Mouse (Mus musculus) kidney, adult 18-20 months (tissue): ENCODE measurements around the gene H6pd.

Source experiments
- DNase-seq: peaks from one replicate; pipeline ENCODE4 v3.0.0; 2021

H6pd gene

DNA sequence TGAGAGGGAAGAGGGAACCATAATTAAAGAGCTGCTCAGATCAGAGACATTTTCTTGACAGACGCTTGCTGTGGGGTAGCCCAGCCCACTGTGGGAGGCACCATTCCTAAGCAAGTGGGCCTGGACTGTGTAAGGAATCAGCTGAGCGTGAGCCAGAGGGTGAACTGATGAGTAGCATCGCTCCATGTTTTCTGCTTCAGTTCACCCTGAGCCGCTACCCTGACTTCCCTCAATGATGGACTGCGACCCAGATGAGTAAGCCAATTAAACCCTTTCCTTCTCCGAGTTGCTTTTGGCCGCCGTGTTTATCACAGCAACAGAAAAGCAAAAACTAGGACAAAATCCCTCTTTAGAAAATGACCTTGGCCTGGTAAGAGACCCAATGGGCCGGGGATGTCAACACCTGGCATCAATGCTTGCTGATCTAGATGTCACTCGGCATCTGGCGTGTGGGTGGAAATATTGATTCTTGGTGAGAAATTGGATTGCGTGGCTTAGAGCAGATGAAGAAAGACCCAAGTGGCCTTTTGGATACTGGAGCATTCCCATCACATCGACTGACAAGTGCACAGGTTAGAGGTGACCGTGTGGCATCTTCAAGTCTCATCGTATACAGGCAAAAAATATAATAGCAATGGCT lies 11.0 kb upstream of the H6pd start:
- DNase-seq = no peak

DNA sequence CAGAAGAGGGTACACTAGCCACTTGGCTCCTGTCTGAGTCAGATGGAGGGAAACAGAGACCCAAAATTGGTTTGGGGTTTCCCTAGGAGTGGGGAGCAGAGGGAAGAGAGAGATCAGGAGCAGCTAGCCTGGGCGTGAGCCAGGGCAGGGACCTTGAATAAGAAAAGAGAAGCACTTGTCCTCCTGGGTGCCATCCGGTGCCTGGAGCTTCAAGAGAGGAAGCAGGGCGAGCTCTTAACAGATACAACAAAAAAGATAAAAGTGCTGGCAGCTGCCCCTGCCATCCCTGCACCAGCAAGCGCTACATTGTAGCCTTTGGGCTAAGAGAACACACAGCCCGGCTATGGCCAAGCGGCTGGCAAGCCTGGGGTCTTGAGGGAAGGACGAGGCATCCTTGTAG lies 6.6 kb upstream of the H6pd start:
- DNase-seq = no peak

DNA sequence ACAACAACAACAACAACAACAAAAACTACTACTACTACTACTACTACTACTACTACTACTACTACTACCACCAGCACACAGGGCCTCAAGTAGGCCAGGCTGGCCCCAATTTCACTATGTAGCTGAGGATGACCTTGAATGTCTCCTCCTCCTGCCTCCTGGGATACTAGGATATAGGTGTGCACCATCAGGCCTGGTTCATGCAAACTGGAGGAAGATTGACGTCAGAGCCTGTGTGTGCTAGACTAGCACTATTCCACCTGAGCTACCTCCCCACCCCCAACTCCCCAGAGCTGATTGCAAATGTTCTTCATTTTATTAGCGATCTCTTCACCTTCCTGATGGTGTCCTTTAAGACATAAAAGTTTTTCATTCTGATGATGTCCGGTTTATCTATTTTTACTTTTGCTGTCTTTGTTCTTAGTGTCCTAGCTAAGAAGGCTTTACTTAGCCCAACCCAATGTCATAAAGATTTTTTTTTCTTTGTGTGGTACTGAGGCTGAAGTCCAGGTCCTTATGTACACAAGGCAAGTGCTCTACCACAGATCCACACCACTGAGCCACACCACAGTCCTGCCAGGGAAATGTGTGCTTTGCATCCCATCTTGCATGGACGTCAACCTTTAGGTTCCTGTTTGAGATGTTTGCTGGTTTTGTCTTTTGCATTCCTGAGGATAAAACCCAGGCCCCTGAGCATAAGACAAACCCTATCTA lies 5.7 kb upstream of the H6pd start:
- DNase-seq = no peak

DNA sequence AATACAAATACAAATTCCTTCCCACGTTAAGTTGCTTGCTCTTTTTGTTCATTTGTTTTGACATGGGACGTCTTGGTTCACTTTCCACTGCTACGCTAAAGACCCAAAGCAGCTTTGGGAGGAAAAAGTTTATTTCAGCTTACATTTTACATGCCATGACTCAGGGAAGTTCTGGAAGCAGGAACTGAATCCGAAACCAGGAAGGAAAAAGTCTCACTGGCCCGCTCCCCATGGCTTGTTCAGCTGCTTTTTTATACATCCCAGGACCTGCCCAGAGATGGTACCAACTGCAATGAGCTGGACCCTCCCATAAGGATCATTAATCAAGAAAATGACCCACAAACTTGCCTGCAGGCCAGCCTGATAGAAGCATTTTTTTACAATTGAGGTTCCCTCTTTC lies 5.0 kb upstream of the H6pd start:
- DNase-seq = no peak

DNA sequence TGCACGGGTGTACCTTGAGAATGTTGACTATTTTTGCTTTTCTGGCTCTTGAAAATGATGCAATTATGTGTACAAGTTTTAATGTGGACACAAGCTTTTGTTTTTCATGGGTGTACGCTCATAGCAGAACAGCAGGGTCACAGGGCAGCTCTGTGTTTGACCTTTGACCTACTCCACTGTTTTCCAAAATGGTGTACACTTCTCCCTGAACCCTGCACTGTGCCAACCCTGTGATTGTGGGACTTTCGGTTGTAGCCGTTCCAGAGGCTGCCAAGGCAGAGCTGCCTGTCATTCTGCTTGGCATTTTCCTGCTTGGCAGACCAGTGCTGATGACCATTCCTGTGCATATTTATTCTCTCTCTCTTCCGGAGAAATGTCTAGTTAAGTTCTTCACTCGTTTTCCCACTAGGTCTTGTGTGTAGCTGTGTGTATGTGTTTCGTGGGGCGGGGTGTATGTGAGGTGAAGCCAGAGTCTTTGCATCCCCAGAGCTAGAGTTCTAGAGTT lies 4.4 kb upstream of the H6pd start:
- peak; percentile 28 for DNase-seq

DNA sequence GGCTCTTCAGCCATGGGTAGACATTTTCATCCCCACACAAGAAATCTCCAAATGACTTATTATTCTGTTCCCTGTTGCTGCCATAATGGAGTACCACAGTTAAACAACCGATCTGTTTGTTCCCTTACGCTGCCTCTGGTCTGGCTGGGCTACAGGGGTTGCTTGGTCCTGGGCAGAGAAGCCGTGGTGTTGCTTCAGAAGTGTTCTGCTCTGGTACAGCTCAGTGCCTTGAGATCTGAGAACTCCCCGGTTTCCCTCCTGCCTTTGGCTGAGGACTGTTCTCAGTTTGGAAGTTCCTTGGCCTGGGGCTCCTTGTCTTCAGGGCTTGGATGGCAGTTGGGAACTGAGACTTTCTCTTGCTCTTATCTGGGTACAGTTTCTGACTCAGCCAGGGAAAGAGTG lies 3.5 kb upstream of the H6pd start:
- DNase-seq = no peak

DNA sequence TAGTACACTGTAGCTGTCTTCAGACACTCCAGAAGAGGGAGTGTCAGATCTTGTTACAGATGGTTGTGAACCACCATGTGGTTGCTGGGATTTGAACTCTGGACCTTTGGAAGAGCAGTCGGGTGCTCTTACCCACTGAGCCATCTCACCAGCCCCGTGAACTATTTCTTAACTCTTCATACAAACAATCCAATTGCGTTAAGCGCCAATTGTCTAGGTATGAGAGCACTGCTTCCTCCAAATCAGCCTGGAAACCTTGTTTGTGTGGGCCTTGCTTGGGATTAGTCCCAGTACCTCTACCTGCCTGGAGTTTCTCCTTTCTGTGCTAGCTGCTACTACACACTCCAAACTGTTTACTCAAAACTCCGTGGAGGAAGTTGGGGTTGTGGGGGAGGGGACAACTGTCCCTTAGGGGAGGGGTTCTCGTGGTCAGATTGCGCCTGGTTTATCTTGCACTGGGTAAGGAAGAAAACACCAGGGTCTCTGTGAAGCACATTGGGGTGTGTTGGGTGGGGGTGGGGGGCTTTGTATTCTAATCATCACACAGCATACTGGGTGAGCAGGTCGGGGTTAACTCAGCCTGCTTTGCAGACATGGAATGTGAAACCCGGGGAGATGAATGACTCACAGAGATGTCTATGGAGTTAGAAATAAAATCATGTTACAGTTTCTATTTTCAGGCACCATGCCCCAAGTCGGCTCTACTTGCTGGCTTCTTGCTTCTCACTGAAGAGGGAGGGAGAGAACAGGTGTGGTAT lies 2.9 kb upstream of the H6pd start:
- no peak for DNase-seq

DNA sequence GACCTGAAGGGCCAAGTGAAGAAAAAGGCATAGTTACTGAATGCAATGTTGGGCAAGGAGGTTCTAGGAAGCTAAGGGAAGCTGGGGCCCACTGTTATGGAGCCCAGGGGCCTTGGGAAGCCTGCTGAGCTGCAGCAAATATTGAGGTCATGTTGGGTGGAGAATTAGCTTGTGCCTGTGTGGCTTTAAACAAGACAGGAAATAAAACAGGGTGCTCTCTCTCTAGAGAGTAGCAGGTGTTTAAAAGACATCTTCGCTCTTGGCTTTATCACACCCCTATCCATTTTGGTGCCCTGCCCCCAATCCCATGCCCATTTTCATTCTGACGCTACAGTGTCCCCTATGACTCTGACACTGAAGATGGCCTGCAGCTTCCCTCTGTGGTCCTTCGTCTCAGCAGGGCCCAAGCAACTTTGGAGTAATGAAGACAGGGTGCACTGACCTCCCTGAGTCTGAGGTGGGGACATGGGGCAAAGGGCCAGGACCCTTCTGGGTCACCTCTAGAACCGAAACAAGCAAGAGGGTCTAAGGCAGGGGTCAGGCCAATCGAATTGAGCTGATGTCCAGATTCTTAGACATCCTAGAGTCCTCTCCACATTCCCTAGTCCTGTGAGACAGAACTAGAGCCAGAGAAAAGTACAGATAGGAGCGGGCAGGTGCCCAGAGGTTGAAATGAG lies 1.4 kb upstream of the H6pd start:
- DNase-seq = no peak

DNA sequence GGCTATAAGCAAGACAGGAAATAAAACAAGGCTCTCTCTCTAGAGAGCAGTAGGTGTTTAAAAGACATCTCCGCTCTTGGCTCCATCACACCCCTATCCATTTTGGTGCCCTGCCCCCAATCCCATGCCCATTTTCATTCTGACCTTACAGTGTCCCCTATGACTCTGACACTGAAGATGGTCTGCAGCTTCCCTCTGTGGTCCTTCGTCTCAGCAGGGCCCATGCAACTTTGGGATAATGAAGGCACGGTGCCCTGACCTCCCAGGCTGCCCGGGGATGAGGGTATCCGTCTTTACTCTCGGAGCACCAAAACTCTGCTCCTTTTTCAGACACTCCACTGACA lies 736 bp upstream of the H6pd start:
- DNase-seq = no peak

DNA sequence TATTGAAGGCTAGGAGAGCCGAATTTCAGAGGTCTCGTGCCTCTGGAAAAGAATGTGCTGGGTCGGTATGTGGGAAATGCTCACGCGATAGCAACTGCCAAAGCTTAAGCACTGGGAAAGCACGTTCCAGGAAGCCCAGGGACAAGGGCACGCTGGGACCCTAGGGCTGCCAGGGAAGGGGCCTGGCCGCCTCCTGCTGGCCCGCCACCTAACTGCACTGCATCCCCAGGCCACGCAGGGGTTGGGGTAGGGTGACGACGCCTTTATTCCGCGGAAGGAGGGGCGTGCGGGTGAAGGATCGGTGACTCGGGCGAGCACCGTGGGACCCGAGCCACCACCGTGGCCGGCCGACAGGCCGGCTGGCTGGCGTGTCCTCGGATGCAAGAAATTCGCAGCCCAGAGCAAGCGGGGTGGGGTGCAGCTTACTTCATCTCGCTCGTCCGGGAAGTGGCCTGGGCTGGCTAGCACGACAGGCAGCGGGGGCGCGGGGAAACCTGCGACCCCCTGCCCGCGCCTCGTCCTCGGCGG lies 434 bp downstream of the H6pd start:
- DNase-seq = peak; percentile 86

DNA sequence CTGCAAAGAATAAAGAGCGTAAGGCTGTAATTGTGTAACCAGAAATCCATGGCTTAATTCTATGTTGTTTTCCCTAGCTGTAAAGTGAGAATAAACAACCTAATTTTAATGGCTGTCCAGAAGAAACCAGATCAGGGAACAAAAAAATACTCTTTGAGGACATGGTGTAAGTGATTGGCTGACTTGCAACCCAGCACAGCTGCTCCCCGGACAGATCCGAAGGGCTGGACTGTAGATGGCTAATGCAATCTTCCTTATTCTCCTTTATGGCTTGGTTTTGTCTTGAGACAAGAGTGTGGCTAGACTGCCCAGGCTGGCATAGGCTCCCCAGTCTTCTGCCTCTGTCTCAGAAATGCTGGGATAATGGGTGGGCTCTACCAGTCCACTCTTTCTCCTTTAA lies 1.4 kb downstream of the H6pd start:
- peak; percentile 29 for DNase-seq

DNA sequence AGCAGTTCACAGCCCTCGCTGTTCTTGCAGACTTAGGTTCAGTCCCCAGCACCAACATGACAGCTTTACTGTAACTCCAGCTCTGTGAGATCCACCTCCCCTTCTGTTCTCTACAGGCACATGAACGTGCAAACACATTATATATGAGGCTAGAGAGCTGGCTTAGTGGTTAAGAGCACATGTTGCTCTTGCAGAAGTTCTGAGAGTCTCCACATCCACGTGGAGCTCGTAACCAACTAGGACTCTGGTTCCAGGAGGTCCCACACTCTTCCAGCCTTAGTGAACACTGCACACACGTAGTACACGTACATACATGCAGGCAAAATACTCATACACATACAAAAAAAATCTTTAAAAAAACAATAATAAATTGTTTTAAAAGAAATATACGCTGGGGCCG lies 1.8 kb downstream of the H6pd start:
- DNase-seq = peak; percentile 18

DNA sequence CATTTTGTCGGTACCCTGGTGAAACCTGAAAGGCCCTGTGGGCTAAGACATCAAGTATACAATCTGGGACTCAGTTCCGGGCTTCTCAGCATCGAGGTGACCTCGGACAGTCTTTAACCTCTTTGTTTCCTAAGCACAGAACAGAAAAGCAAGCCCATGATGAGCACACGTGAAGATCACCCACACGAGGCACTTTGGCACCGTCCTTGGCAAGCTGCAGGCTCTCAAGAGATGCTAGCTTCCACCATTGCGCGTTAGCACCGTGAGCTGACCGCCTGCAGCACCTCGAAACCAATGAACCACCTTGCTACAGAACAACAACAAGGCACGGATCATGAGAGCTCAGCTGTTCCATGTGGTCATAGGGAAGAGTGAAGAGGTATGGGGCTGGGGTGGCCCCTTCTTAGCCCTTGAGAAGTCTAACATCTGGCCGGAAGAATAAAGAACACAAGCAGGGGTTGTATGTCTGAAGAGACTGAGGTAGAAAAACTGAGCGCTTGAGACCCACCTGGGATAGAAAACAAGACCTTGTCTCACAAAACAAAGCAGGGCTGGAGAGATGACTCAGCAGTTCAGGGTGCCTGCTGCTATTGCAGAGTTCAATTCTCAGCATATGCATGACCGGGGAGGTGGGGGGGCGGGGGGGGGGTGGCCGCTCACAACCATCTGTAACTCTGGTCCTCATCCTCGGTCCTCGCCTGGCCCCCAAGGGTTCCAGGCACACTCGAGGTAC lies 2.5 kb downstream of the H6pd start:
- DNase-seq = peak; percentile 37

DNA sequence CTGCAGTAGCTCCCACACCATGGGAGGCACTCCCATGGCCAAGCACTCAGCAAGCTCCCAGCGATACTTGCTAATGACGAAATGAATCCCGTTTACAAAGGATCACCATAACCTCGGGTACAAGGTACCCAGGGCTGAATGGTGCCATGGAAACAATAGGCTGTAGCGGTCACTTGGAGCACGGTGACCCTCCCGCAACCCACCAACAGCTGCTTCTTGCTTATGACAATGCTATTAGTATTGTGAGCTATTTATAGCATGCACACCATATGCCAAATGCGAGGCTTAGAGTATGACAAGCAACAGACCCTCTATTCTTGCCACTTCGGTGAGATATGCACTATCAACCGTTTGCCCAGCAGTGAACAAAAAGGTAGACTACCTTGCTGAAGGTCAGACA lies 3.6 kb downstream of the H6pd start:
- DNase-seq = no peak

DNA sequence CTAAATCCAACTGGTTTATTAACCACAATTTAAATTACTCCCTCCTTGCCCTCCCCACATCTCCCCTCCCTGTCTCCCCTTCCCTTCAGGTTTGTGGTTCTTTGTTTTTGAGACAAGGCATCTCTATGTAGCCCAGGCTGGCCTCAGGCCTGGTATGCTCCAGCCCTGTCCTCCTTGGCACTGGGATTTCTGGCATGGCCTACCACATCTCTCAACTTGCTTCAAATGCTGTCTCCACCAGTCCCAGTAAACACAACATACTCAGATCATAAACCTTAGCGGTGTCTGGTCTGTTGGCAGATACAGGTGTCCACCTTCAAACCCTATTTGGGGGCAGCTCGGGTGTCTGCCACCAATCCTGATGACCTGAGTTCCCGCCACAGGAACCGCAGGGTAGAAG lies 5.2 kb downstream of the H6pd start:
- DNase-seq = no peak

DNA sequence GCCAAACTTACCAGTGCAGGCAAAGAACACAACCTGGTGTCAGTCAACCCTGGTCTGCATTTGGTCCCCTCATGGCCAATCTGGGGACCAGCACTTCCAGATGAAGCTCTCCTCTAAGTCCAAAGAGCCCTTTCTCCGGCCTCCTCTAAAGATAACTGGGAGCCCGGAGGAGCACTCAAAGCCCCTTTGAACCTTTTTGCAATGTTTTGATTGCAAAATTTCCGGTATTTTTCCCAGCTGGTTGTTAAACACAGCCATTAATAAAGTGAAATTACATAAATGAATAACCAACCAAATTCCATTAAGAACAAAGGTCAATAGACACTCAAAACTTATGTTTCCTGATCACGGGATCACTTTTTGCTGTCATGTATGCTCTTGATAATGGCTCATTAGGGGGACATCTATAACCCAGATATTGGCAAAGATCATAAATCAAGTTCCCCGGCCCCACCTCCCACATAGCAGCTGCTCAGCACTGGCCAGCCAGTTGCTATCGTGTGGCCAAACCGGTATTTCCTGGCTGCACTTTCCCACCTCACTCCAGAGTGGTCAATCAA lies 5.7 kb downstream of the H6pd start:
- DNase-seq = peak; percentile 70

DNA sequence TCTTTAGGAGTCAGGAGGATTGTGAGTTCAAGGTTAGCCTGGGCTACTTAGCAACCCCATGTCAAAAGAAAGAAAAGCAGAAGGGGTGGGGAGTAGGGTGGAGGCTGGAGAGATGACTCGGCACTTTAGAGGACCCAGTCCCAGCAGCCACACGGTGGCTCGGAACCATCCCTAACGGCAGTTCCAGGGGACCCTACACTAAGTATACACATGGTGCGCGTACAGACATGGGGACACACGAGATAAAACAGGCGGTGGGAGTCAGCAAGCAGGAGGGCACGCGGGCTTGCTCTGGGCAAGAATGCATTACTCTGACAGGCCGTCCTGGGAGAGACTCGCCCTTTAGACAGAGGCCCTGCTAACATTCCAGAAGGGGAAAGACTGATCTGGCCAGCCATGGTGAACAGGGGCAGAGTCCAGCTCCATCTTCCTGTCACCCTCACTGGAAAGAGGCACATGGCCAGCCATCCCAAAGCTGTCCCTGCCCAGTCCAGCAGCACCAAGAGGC lies 6.7 kb downstream of the H6pd start:
- peak; percentile 79 for DNase-seq

DNA sequence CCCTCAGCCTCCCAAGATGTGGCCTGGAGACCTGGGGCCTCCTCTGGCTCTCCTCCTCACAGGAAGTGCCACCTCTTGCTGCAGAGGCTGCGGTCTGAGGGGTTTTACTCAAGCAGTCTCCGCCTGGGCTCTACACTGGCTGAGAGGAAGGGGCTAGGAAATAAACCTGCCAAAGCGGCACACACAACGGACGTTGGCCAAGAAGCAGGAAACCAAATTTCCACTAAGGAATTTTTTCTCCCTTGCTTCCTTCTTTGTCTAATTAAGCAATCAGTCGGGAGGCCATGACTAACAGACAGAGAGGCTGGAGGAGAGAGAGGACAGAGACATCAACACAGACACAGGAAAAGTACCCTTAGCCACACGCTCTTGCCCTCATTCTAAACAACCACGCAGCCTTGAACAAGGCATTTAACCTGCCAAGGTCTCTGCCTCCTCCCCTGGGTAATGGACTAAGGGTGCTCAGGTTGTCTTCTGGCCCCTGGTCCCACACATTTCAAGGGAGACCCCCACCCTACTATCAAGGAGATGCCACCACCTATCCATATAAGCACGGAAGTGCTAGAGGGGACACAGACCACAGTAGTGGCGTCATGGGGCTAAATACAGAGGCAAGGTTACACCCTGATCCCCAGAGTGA lies 7.5 kb downstream of the H6pd start:
- DNase-seq = peak; percentile 43

DNA sequence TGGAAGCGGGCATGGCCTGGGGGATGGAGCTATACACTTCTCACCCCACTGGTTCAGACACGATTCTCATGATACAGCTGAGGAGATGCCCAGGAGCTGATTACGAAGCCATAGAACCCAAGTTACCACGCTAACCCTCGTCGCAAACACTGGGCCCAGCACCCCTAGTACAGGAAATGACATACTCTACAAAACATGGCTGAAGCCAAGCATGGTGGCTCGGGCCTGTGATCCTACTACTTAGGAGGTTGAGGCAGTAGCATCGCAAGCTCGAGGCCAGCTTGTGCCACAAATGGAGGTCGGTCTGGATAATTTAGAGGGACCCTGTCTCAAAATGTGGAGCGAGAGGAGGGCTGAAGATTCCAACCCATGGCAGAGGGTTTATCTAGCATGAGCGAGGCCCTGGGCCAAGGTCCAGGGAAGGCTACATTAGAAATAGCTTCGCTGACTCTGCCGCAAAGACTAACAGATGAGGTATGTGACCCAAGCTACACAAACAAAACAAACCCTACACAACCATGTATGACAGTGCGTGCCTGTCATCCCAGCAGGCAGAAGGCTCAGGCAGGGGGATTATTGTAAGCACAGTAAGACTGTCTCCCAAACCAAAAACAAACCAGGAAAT lies 8.8 kb downstream of the H6pd start:
- peak; percentile 48 for DNase-seq

DNA sequence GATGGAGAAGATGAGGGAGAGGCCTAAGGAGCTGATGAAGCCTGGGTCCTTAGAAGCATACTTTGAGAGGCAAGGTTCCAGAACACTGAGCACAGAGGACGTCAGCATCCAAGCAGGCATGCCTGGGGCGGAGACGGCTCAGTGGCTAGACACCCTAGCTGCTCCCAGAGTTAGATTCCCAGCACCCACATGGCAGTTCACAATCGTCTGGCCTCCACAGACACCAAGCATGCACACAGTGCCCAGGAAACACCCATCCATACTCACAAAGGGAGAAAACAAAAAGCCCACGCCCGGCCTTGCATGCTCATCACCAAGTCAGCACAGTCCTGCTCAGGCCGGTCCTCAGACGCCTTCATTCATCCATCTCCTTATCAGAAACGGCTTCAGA lies 9.3 kb downstream of the H6pd start:
- peak; percentile 72 for DNase-seq
